Mouse (Mus musculus) adrenal gland, postnatal 25 days (tissue): Measurements from ENCODE around the gene Tmem92. TPM values are rescaled to one million over a fixed set of nuclear protein-coding genes. Genes with fewer than 3 reads are reported as not detected.
"Not testable (repeated sequence)": the region's sequence is repeated elsewhere in the genome, so short reads cannot be mapped to it uniquely, and the experiment has no call there.

Experiments used
- DNase-seq: peaks from one replicate; pipeline ENCODE4 v3.0.0; 2021; ENCODE audit warnings: mixed read lengths
- long read RNA-seq: library from polyadenylated mRNA; stranded (forward); transcript quantifications from one replicate; pipeline ENCODE4 v2.0.0, GENCODE M21; 2021
- total RNA-seq: library from RNA; stranded (reverse); gene quantifications from 2 replicates; pipeline ENCODE4 v1.2.3, GENCODE M21; 2021

The Tmem92 gene
- not detected in 2 replicates for total RNA-seq
- long read RNA-seq = 0 reads

- DNase-seq = no peak
Measured at GRCm38 (mm10) chr11:94782603-94783002, at the start of gene Tmem92. Gene Tmem92, minus strand, starts transcription at chr11:94782703.

- DNase-seq = no peak
Measured at GRCm38 (mm10) chr11:94828966-94829365, 46.5 kb upstream of the Tmem92 start.

- peak; percentile 44 for DNase-seq
Measured at GRCm38 (mm10) chr11:94819427-94819826, 36.9 kb upstream of the Tmem92 start.

GRCm38 (mm10) chr11:94818946-94819345 is 36.4 kb upstream of the Tmem92 start:
- DNase-seq = not testable (repeated sequence)

GRCm38 (mm10) chr11:94811537-94811936 is 29.0 kb upstream of the Tmem92 start:
- peak; percentile 20 for DNase-seq

- DNase-seq = no peak
Measured at GRCm38 (mm10) chr11:94791700-94792099, 9.2 kb upstream of the Tmem92 start.

GRCm38 (mm10) chr11:94785247-94785646 is 2.7 kb upstream of the Tmem92 start:
- peak; percentile 72 for DNase-seq

- DNase-seq = no peak
Measured at GRCm38 (mm10) chr11:94774887-94775497, 7.5 kb downstream of the Tmem92 start.

- no peak for DNase-seq
Measured at GRCm38 (mm10) chr11:94773851-94774250, 8.7 kb downstream of the Tmem92 start.

- DNase-seq = no peak
Measured at GRCm38 (mm10) chr11:94772363-94773055, 10.0 kb downstream of the Tmem92 start.

- no peak for DNase-seq
Measured at GRCm38 (mm10) chr11:94767241-94767640, 15.3 kb downstream of the Tmem92 start.

GRCm38 (mm10) chr11:94762775-94763174 is 19.7 kb downstream of the Tmem92 start:
- no peak for DNase-seq

- DNase-seq = no peak
Measured at GRCm38 (mm10) chr11:94762281-94762680, 20.2 kb downstream of the Tmem92 start.

GRCm38 (mm10) chr11:94760799-94761198 is 21.7 kb downstream of the Tmem92 start:
- DNase-seq = no peak

- no peak for DNase-seq
Measured at GRCm38 (mm10) chr11:94760364-94760763, 22.1 kb downstream of the Tmem92 start.

GRCm38 (mm10) chr11:94759916-94760315 is 22.6 kb downstream of the Tmem92 start:
- DNase-seq = no peak

- DNase-seq = no peak
Measured at GRCm38 (mm10) chr11:94752946-94753713, 29.4 kb downstream of the Tmem92 start.

GRCm38 (mm10) chr11:94741732-94742272 is 40.7 kb downstream of the Tmem92 start, which contains the start of gene Cdc34b:
Gene Cdc34b, plus strand, starts transcription at chr11:94741782.
- no peak for DNase-seq

GRCm38 (mm10) chr11:94735746-94736145 is 46.8 kb downstream of the Tmem92 start:
- DNase-seq = no peak

- DNase-seq = peak; percentile 52
Measured at GRCm38 (mm10) chr11:94732773-94733172, 49.7 kb downstream of the Tmem92 start.

- DNase-seq = no peak
Measured at GRCm38 (mm10) chr11:94731229-94731628, 51.3 kb downstream of the Tmem92 start.

- peak; percentile 56 for DNase-seq
Measured at GRCm38 (mm10) chr11:94730261-94730660, 52.2 kb downstream of the Tmem92 start.

- DNase-seq = no peak
Measured at GRCm38 (mm10) chr11:94729565-94729964, 52.9 kb downstream of the Tmem92 start.
